Mouse (Mus musculus) forebrain, embryonic 11.5 days (tissue): ENCODE measurements at regions not wholly inside any gene's neighbourhood (a gene's known extent, or its start where the extent isn't known, plus 50 kb on each side); places are given as distances from the start of the nearest gene placed in this dataset.

Source experiments
- ATAC-seq: fragments of 200-750 bp; cut with Nextera tagmentation; replicated peaks from 2 replicates; pipeline ENCODE4 v1.8.0; 2017; ENCODE audit warnings: moderate TSS enrichment; ENCODE audit not compliant: low FRiP score
- DNase-seq: peaks from one replicate; pipeline ENCODE4 v3.0.0-alpha.2; 2017; ENCODE audit warnings: low spot score
- H3K27ac ChIP-seq: fragments of 300-500 bp; sonication (generic); 2 replicates; pipeline ENCODE4 v1.5.1; 2014; ENCODE audit warnings: low read depth, low read length
- H3K27me3 ChIP-seq: fragments of 300-500 bp; sonication (generic); 2 replicates; pipeline ENCODE4 v1.6.1; 2014; ENCODE audit warnings: mild to moderate bottlenecking, low read length, mixed read lengths; ENCODE audit not compliant: control insufficient read depth, insufficient read depth
- H3K36me3 ChIP-seq: fragments of 300-500 bp; sonication (generic); 2 replicates; pipeline ENCODE4 v1.6.1; 2014; ENCODE audit warnings: mild to moderate bottlenecking, low read length, moderate library complexity, mixed read lengths; ENCODE audit not compliant: control insufficient read depth, insufficient read depth
- H3K4me1 ChIP-seq: fragments of 300-500 bp; sonication (generic); replicated peaks from 2 replicates; pipeline ENCODE4 v1.6.1; 2014; ENCODE audit warnings: low read length, mixed read lengths; ENCODE audit not compliant: control insufficient read depth, insufficient read depth
- H3K4me2 ChIP-seq: fragments of 300-500 bp; sonication (generic); 2 replicates; pipeline ENCODE4 v1.6.1; 2014; ENCODE audit warnings: low read depth, mild to moderate bottlenecking, low read length, moderate library complexity, mixed read lengths; ENCODE audit not compliant: severe bottlenecking
- H3K4me3 ChIP-seq: fragments of 300-500 bp; sonication (generic); 2 replicates; pipeline ENCODE4 v1.5.1; 2014; ENCODE audit warnings: low read depth, low read length
- H3K9ac ChIP-seq: fragments of 300-500 bp; sonication (generic); 2 replicates; pipeline ENCODE4 v1.6.1; 2014; ENCODE audit warnings: low read length
- H3K9me3 ChIP-seq: fragments of 300-500 bp; sonication (generic); 2 replicates; pipeline ENCODE4 v1.6.1; 2016; ENCODE audit warnings: low read length, mixed read lengths; ENCODE audit not compliant: control insufficient read depth
- WGBS: fragments of 180-500 bp; shearing (Covaris S2); extraction: QIAGEN DNeasy Blood & Tissue Kit; methylation state at CpG from one replicate; pipeline ENCODE4 v1.1.7; 2014; 5-methylcytosine and 5-hydroxymethylcytosine counted together

DNA sequence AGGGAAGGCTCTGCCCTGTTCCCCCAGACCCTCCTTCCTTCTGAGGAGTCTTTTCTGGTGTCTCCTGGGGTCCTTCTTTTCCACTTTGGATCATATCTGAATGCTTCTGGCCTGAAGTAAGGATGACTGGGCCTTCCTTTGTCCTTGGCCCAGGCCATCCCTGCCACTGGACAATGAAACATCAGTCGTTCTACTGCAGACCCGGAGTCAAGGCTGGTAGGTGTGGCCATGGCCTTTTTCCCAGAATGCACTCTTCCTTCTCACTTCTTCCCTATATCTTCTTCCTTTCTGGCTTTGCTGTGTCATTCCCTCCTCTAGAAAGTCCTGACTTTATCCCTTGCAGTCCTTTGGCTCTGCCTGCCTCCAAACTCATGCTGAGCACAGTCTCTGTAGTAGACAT, 151.2 kb upstream of the Frmd6 start:
- ATAC-seq, result no peak
- Histone ChIP-seq H3K27ac (no peak overlapping the region), H3K9ac (no peak overlapping the region), H3K4me3 (no peak overlapping the region), H3K27me3 (no peaks in the 10 kb centered on the region), H3K4me2 (no peak overlapping the region), H3K4me1 (no peaks in the 10 kb centered on the region), H3K9me3 (no peaks in the 10 kb centered on the region), H3K36me3 (no peaks in the 10 kb centered on the region)
- DNase-seq, result no peak
- WGBS, result 94% methylated on average over 2 of the region's 2 CpGs

DNA sequence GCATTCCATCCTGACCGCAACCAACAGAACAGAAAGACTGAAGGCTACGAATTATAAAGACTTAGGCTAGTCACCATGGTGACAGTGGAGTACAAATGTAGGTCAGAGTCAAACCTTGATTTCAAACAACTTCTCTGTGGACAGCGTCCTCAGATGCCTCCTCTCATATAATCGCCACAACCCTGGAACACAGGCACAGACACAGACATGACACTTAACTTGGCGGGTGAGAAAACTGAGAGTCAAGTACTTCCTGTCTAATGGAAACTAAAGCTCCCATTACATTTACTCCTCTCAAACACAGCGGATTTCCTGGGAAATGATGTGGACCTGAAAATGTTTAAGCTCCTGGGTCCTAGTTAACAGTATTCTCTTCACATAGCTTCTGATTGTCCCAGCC, 149.5 kb upstream of the Frmd6 start:
- WGBS, result 90% methylated on average over 6 of the region's 6 CpGs
- Histone ChIP-seq H3K36me3 (no peaks in the 10 kb centered on the region), H3K27me3 (no peaks in the 10 kb centered on the region), H3K4me3 (no peak overlapping the region), H3K9me3 (no peaks in the 10 kb centered on the region), H3K4me2 (no peak overlapping the region), H3K4me1 (no peaks in the 10 kb centered on the region), H3K9ac (no peak overlapping the region), H3K27ac (no peak overlapping the region)
- ATAC-seq (no peak), DNase-seq (no peak)

DNA sequence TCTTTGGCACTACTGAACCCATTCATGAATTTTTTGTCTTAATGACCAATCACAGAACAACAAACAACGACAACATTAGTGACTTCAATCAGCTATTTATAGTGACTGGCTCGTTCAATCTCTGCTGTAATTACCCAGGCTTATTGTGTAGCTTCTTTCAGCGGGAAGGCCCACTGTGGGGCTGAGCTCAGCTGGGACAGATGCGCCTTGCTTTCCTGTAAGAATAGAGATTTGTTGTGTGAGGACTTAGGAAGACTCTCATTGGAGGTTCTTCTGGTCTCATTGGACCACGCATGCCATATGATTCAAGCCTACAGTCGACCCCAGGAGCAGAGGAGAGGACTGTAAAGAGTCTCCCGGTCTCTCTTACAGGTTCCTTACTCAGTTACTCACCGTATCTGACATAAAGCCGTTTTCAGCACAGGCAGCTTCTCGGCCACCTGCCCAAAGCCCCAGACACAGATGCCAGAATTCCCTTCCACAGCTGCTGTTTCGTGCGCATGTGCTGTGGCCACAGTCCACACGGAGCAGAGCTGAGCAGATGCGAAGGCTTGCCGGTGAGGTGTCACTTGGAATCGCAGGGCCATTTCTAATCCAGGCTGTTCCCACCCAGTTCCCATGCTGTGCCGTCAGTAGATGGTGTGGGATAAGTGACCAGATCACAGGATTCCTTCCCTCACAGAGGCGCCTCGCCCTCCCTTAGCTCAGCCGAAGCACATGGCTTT, 145.5 kb upstream of the Frmd6 start:
- no peaks in the 10 kb centered on the region for H3K9me3 ChIP-seq
- H3K4me2 ChIP-seq, result no peak overlapping the region
- no peak for ATAC-seq
- H3K4me3 ChIP-seq, result no peak overlapping the region
- H3K27ac ChIP-seq, result no peak overlapping the region
- no peaks in the 10 kb centered on the region for H3K36me3 ChIP-seq
- DNase-seq, result peak; percentile 53
- no peak overlapping the region for H3K9ac ChIP-seq
- WGBS, result 80% methylated on average over 20 of the region's 20 CpGs
- H3K4me1 ChIP-seq, result no peaks in the 10 kb centered on the region
- H3K27me3 ChIP-seq, result no peaks in the 10 kb centered on the region

DNA sequence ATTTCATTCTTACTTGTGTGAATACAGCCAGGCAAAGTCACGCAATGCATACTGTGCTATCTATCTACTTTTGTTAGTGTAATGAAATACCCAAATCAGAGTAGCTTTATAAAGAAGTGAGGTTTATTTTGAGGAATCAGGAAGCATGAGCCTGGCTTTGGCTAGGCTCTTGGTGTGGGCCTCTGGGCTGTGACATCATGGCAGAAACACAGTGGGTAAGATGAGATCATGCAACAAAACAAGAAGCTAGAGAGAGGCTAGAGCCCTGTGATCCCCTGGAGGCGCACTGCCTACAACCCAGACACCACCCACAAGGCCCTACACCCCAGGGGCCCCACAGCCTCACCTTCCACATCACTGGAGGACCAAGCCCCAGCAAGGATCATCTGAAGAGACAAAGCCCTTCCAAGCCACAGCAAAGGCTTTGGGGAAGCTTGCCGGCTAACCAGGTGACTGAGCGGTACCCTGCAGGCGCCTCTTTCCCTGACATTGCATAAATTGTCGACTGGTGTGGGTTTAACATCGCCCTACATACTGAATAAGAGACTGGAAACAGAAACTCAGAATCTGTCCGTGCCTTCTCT, 143.8 kb upstream of the Frmd6 start:
- H3K4me3 ChIP-seq, result no peak overlapping the region
- no peak overlapping the region for H3K4me2 ChIP-seq
- H3K9ac ChIP-seq, result no peak overlapping the region
- ATAC-seq (no peak), DNase-seq (no peak)
- no peaks in the 10 kb centered on the region for H3K4me1 ChIP-seq
- H3K27ac ChIP-seq, result no peak overlapping the region
- H3K9me3 ChIP-seq, result no peaks in the 10 kb centered on the region
- H3K36me3 ChIP-seq, result no peaks in the 10 kb centered on the region
- H3K27me3 ChIP-seq, result no peaks in the 10 kb centered on the region
- WGBS, result 87% methylated on average over 8 of the region's 8 CpGs

DNA sequence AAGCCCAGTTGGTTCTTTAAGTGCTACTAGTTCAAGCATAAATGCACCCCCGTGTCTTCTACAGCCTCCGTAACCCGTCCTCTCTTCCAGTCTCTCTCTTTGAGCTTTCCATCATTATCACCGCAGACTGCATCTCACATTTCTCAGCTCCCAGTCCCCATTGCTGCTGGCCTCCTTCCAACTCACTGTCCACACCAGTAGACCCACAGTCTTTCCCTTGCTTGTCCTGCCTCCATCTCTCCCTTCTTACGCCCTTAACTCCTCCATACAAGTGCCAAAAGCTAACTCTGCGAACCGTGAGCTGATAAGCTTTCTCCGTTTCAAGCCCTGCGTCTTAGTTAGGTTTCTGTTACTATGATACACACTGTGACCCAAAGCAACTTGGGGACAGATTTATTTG, 141.0 kb upstream of the Frmd6 start:
- DNase-seq (no peak), ATAC-seq (no peak)
- H3K27me3 ChIP-seq, result no peaks in the 10 kb centered on the region
- 87% methylated on average over 9 of the region's 9 CpGs for WGBS
- no peak overlapping the region for H3K9ac ChIP-seq
- H3K4me2 ChIP-seq, result no peak overlapping the region
- no peak overlapping the region for H3K27ac ChIP-seq
- no peaks in the 10 kb centered on the region for H3K36me3 ChIP-seq
- H3K4me1 ChIP-seq, result peaks cover 3% of the 10 kb centered on the region; the same call in 1 of the 2 replicates
- H3K4me3 ChIP-seq, result no peak overlapping the region
- H3K9me3 ChIP-seq, result no peaks in the 10 kb centered on the region

DNA sequence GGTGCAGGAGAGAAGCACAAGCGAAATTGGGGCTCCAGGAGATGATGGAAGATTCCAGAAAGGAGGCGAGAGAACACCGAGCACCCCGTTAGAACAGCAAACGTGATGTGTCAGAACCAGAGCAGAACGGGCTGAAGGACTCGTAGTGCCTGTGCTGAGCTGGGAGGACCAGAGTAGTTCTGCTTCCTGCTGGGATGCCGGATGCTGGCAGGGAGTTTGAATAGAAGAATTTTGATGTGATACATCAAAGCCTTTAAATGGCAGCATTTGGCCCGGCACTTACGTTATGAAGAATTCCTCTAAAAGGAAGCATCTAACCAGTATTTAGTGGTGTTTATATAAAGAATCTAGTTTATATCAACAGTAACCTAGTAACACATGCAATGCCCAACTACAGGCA, 139.9 kb upstream of the Frmd6 start:
- Histone ChIP-seq H3K4me1 (peaks cover 5% of the 10 kb centered on the region; the same call in 1 of the 2 replicates), H3K27me3 (no peaks in the 10 kb centered on the region), H3K27ac (no peak overlapping the region), H3K9ac (no peak overlapping the region), H3K36me3 (no peaks in the 10 kb centered on the region), H3K9me3 (no peaks in the 10 kb centered on the region), H3K4me3 (no peak overlapping the region), H3K4me2 (no peak overlapping the region)
- no peak for DNase-seq
- ATAC-seq, result no peak
- WGBS, result 81% methylated on average over 10 of the region's 10 CpGs

DNA sequence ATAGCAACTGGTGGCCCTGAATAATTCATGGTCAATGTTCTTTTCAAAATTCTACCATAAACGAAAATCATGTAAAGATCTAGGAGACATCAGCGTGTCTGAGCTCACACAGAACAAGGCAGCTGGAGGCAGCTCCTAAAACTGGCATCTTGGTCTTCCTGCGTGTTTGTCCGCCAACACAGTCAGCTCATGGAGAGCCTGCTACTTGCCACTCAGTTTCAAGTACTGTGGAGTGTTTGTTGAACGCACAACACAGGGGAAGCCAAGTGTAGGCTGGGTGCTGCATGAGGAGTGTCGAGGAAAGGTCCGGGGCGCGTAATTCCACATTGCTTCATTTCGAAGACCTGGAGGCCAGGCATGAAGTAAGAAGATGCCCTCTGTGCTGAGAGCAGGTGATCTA, 139.0 kb upstream of the Frmd6 start:
- no peak overlapping the region for H3K27ac ChIP-seq
- ATAC-seq (no peak), DNase-seq (no peak)
- H3K4me1 ChIP-seq, result peaks cover 5% of the 10 kb centered on the region; the same call in 1 of the 2 replicates
- no peaks in the 10 kb centered on the region for H3K27me3 ChIP-seq
- H3K9ac ChIP-seq, result no peak overlapping the region
- H3K4me3 ChIP-seq, result no peak overlapping the region
- 93% methylated on average over 10 of the region's 10 CpGs for WGBS
- no peaks in the 10 kb centered on the region for H3K9me3 ChIP-seq
- H3K4me2 ChIP-seq, result no peak overlapping the region
- no peaks in the 10 kb centered on the region for H3K36me3 ChIP-seq

DNA sequence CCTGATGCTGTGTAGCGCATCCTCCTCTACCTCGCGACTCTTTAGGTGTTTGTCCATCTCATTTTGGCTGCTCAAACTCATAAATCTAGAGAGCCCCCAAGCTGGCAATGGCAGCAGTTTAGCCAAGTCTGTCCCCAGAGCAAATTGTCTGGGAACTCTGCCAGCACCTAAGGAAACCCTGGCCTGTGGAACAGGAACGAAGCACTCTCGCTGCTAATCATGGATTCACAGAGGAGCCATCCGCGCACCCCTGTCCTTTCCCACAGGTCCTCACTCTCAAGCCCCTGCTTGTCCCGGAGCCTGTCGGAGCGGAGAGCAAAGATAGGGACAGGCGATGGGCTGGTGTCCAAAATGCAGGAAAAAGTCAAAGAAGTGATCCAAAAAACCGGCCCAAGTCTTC, 138.3 kb upstream of the Frmd6 start:
- no peak for DNase-seq
- no peak overlapping the region for H3K4me3 ChIP-seq

DNA sequence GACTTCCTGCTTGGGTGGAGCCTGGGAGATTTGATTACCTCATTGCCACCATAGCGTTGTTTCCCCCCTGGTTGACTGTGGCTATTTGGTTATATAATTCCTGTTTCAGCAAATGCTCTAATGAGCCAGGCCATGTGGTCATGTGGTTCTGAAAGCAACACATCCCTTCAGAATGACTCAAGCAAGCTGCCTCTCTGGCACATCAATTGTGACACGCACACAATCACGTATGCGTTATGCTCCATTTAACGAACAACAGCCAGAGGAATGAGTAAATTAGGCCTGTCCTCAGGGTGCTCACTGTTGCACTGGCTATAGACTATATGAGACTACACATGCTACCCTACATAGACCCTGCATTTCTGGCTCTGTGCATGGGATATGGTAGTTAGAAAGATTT, 130.2 kb upstream of the Frmd6 start:
- Histone ChIP-seq H3K36me3 (no peaks in the 10 kb centered on the region), H3K9me3 (no peaks in the 10 kb centered on the region), H3K27me3 (no peaks in the 10 kb centered on the region), H3K27ac (no peak overlapping the region), H3K4me2 (no peak overlapping the region), H3K4me3 (no peak overlapping the region), H3K4me1 (no peaks in the 10 kb centered on the region), H3K9ac (no peak overlapping the region)
- DNase-seq, result no peak
- WGBS, result 71% methylated on average over 5 of the region's 5 CpGs
- ATAC-seq, result no peak

More for the DNA sequence above, 138.3 kb upstream of the Frmd6 start:
- Histone ChIP-seq H3K9ac (no peak overlapping the region), H3K4me2 (no peak overlapping the region), H3K27me3 (no peaks in the 10 kb centered on the region), H3K4me1 (peaks cover 5% of the 10 kb centered on the region; the same call in 1 of the 2 replicates), H3K36me3 (no peaks in the 10 kb centered on the region), H3K9me3 (no peaks in the 10 kb centered on the region), H3K27ac (no peak overlapping the region)
- 91% methylated on average over 12 of the region's 12 CpGs for WGBS
- no peak for ATAC-seq
